Mouse (Mus musculus) right cerebral cortex, adult 18-20 months (tissue): Measurements from ENCODE around the gene Olfml3.
A peak's percentile ranks its signal among the peaks of the same experiment; 100 is the strongest.

ENCODE experiments used
- DNase-seq: peaks from one replicate; pipeline ENCODE4 v3.0.0; 2022; ENCODE audit warnings: mixed read lengths

The Olfml3 gene

DNA sequence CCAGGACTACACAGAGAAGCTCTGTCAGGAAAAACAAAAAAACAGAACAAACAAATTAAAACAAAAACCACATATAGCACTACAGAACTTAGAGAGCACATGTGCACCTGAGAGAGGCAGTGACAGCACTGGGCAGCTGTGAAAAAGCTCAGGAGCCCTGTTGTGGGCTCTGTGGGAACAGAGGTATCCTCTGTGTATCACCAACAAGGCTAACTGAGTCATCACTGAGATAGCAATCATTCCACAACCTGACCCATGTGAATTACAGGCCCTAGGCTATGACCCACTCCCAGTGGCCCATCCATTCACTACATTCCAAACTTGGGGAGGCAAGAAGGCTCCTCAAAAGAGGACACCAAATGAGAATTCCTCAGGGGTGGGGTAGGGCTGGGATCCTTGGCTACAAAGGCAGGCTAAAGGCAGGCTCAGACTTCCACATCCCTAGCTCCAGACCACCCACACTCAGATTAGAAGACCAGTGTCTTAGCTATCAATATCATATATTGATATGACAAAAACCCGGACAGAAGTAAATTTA lies 41.3 kb downstream of the Olfml3 start:
- no peak for DNase-seq

GRCm38 (mm10) chr3:103695556-103695955 lies 42.2 kb downstream of the Olfml3 start:
- no peak for DNase-seq

DNA sequence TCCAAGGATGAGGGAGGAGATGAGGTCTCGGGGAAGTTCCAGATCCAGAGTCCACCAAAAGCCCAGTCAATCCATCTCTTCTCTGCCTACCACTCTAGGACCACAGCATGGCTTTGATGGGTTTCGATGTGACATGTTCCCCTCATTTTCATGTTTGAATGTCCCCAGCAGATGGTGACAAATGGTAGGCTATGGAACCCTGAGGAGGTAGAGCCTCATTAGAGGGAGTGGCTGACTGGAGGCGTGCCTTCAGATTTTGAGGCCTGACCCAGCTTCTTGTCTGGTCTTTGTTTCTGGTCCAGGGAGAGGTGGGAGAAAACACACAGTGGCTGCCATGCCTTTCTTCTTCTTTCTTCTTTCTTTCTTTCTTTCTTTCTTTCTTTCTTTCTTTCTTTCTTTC lies 47.3 kb downstream of the Olfml3 start:
- no peak for DNase-seq

DNA sequence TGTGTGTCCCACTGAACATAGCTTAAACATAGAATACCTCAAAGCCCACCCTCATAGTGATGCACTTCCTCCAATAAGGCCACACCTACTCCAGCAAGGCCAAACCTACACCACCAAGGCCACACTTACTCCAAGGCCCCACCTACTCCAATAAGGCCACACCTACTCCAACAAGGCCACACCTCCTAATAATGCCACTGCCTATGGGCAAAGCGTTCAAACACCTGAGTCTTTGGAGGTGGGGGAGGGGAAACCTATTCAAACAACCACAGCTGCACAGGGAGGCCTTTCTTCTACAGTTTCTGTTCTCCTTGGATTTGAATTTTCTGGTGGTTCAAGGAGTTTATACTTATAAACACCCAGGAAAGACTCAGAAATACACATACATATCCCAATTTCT lies 48.8 kb downstream of the Olfml3 start:
- DNase-seq: no peak

- DNase-seq: no peak
Observed at GRCm38 (mm10) chr3:103683966-103684319, 53.9 kb downstream of the Olfml3 start.

- DNase-seq: peak; percentile 76
Observed at GRCm38 (mm10) chr3:103683234-103683965, 54.4 kb downstream of the Olfml3 start.

GRCm38 (mm10) chr3:103682473-103682872 lies 55.3 kb downstream of the Olfml3 start:
- DNase-seq: peak; percentile 65

DNA sequence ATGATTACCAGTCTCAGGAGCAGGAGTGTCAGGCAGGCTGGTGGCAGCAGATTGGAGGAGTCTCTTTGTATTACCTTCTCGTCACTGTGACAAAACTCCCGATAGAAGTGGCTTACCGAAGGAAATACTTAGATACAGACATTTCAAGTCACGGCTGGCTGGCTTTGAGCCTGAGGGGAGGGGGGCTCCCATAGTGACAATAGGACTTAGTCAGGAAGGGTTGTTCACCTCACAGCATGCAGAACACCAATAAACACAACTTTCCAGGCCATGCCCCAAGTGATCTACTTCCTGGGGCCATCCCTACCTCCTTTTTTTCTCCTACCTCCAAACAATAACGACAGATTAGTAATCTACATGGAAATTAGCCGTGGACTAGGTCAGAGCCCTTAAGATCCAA lies 59.0 kb downstream of the Olfml3 start:
- DNase-seq: no peak

GRCm38 (mm10) chr3:103672716-103673115 lies 65.1 kb downstream of the Olfml3 start:
- DNase-seq: no peak
